Mouse (Mus musculus) MEL (cell line): ENCODE measurements around the gene Csnk1g2. TPM values are rescaled to one million over a fixed set of nuclear protein-coding genes. Genes with fewer than 3 reads are reported as not detected.
A peak's percentile ranks its signal among the peaks of the same experiment; 100 is the strongest.

Source experiments
- DNase-seq: peaks from one replicate; pipeline ENCODE4 v3.0.0; 2011; ENCODE audit warnings: low read depth, low spot score
- H3K27ac ChIP-seq: 2 replicates; pipeline ENCODE4 v1.5.1; 2012; ENCODE audit warnings: low read depth, mild to moderate bottlenecking, control low read depth, low read length, moderate library complexity; ENCODE audit not compliant: control insufficient read depth
- H3K27me3 ChIP-seq, 2 experiments: fragments of 150-350 bp in 1 of 2; sonication (generic) in 1 of 2; 2 replicates each; pipeline ENCODE4 v1.6.1; 2012; ENCODE audit warnings: low read length in 2 of 2, mild to moderate bottlenecking in 2 of 2, improper control_type of control experiment in 1 of 2, moderate library complexity in 1 of 2; ENCODE audit not compliant: insufficient read depth in 2 of 2, control insufficient read depth in 1 of 2
- H3K36me3 ChIP-seq, 2 experiments: 2 replicates each; pipeline ENCODE4 v1.6.1; 2012 to 2014; ENCODE audit warnings: low read length in 2 of 2, improper control_type of control experiment in 1 of 2, inconsistent platforms in 1 of 2, mild to moderate bottlenecking in 1 of 2; ENCODE audit not compliant: insufficient read depth in 2 of 2, control insufficient read depth in 1 of 2
- H3K4me1 ChIP-seq, 2 experiments: fragments of 150-350 bp in 1 of 2; sonication (generic) in 1 of 2; 2 replicates each; pipeline ENCODE4 v1.6.1; 2012; ENCODE audit warnings: low read length in 2 of 2, improper control_type of control experiment in 1 of 2, mild to moderate bottlenecking in 1 of 2; ENCODE audit not compliant: insufficient read depth in 2 of 2, control insufficient read depth in 1 of 2
- H3K4me3 ChIP-seq, 2 experiments: fragments of 150-350 bp in 1 of 2; sonication (generic) in 1 of 2; 2 replicates each; pipeline ENCODE4 v1.5.1; 2012; ENCODE audit warnings: low read depth in 2 of 2, low read length in 2 of 2, mild to moderate bottlenecking in 2 of 2, moderate library complexity in 2 of 2, control low read depth in 1 of 2, improper control_type of control experiment in 1 of 2; ENCODE audit not compliant: control insufficient read depth in 1 of 2, insufficient read depth in 1 of 2
- H3K79me2 ChIP-seq: 2 replicates; pipeline ENCODE4 v1.6.1; 2012; ENCODE audit warnings: mild to moderate bottlenecking, low read length, moderate library complexity; ENCODE audit not compliant: control insufficient read depth, poor library complexity, insufficient read depth
- H3K9ac ChIP-seq: 2 replicates; pipeline ENCODE4 v1.6.1; 2012; ENCODE audit warnings: low read depth, mild to moderate bottlenecking, control low read depth, low read length, moderate library complexity; ENCODE audit not compliant: control insufficient read depth, poor library complexity, severe bottlenecking
- H3K9me3 ChIP-seq: fragments of 150-350 bp; sonication (generic); replicated peaks from 2 replicates; pipeline ENCODE4 v1.6.1; 2012; ENCODE audit warnings: mild to moderate bottlenecking, low read length, improper control_type of control experiment, moderate library complexity; ENCODE audit not compliant: insufficient read depth
- CHD2 ChIP-seq: IDR thresholded peaks from 2 replicates; pipeline ENCODE4 v1.6.1; 2011; ENCODE audit warnings: low read length, improper control_type of control experiment
- CTCF ChIP-seq, 3 experiments: IDR thresholded peaks in 2 of 3; conservative IDR thresholded peaks in 1 of 3; 2 replicates each; pipeline ENCODE4 v1.5.1; 2011 to 2012; ENCODE audit warnings: low read length in 3 of 3, low read depth in 2 of 3, mild to moderate bottlenecking in 2 of 3, improper control_type of control experiment in 1 of 3, inconsistent platforms in 1 of 3, mixed read lengths in 1 of 3, moderate library complexity in 1 of 3; ENCODE audit not compliant: control insufficient read depth in 1 of 3, insufficient read depth in 1 of 3, poor library complexity in 1 of 3, severe bottlenecking in 1 of 3
- E2F4 ChIP-seq: IDR thresholded peaks from 2 replicates; pipeline ENCODE4 v1.6.1; 2011; ENCODE audit warnings: low read depth, low read length, improper control_type of control experiment, borderline replicate concordance
- EP300 ChIP-seq, 2 experiments: IDR thresholded peaks; 2 replicates each; pipeline ENCODE4 v1.6.1; 2011; ENCODE audit warnings: improper control_type of control experiment in 2 of 2, low read length in 2 of 2, low read depth in 1 of 2, mild to moderate bottlenecking in 1 of 2
- ETS1 ChIP-seq: IDR thresholded peaks from 2 replicates; pipeline ENCODE4 v1.6.1; 2012; ENCODE audit warnings: low read depth, mild to moderate bottlenecking, inconsistent platforms, low read length, improper control_type of control experiment, moderate library complexity
- GABPA ChIP-seq: IDR thresholded peaks from 2 replicates; pipeline ENCODE4 v1.6.1; 2012; ENCODE audit warnings: low read depth, mild to moderate bottlenecking, inconsistent platforms, low read length, improper control_type of control experiment, moderate library complexity
- GATA1 ChIP-seq: IDR thresholded peaks from 2 replicates; pipeline ENCODE4 v1.6.1; 2011; ENCODE audit warnings: low read depth, low read length, improper control_type of control experiment
- HCFC1 ChIP-seq: IDR thresholded peaks from 2 replicates; pipeline ENCODE4 v1.6.1; 2012; ENCODE audit warnings: low read depth, mild to moderate bottlenecking, inconsistent platforms, low read length, improper control_type of control experiment, moderate library complexity
- KAT2A ChIP-seq: conservative IDR thresholded peaks from 2 replicates; pipeline ENCODE4 v1.6.1; 2012; ENCODE audit warnings: low read depth, low read length, improper control_type of control experiment, inconsistent platforms
- MAX ChIP-seq: IDR thresholded peaks from 2 replicates; pipeline ENCODE4 v1.6.1; 2011; ENCODE audit warnings: low read length, improper control_type of control experiment
- MEF2A ChIP-seq: IDR thresholded peaks from 2 replicates; pipeline ENCODE4 v1.6.1; 2014; ENCODE audit warnings: low read depth, mild to moderate bottlenecking, inconsistent platforms, low read length, improper control_type of control experiment; ENCODE audit not compliant: poor library complexity, insufficient replicate concordance, severe bottlenecking; ENCODE audit errors: extremely low read depth
- MXI1 ChIP-seq: IDR thresholded peaks from 2 replicates; pipeline ENCODE4 v1.6.1; 2011; ENCODE audit warnings: mild to moderate bottlenecking, low read depth, low read length, improper control_type of control experiment
- MYB ChIP-seq: IDR thresholded peaks from 2 replicates; pipeline ENCODE4 v1.6.1; 2011; ENCODE audit warnings: mild to moderate bottlenecking, low read depth, low read length, improper control_type of control experiment
- MYC ChIP-seq: IDR thresholded peaks from 2 replicates; pipeline ENCODE4 v1.6.1; 2011; ENCODE audit warnings: low read depth, mild to moderate bottlenecking, low read length, improper control_type of control experiment, moderate library complexity
- NRF1 ChIP-seq: IDR thresholded peaks from 2 replicates; pipeline ENCODE4 v1.6.1; 2014; ENCODE audit warnings: low read depth, mild to moderate bottlenecking, inconsistent platforms, low read length, improper control_type of control experiment, moderate library complexity; ENCODE audit not compliant: poor library complexity, insufficient read depth, severe bottlenecking
- POLR2A ChIP-seq, 2 experiments: IDR thresholded peaks; 2 replicates each; pipeline ENCODE4 v1.6.1; 2011 to 2012; ENCODE audit warnings: low read length in 2 of 2, mild to moderate bottlenecking in 2 of 2, control low read depth in 1 of 2, improper control_type of control experiment in 1 of 2, low read depth in 1 of 2, moderate library complexity in 1 of 2; ENCODE audit not compliant: control insufficient read depth in 1 of 2, insufficient read depth in 1 of 2, poor library complexity in 1 of 2
- RAD21 ChIP-seq: IDR thresholded peaks from 2 replicates; pipeline ENCODE4 v1.6.1; 2011; ENCODE audit warnings: mild to moderate bottlenecking, low read depth, low read length, improper control_type of control experiment
- SMC3 ChIP-seq: IDR thresholded peaks from 2 replicates; pipeline ENCODE4 v1.6.1; 2011; ENCODE audit warnings: low read depth, low read length, improper control_type of control experiment
- TAL1 ChIP-seq: IDR thresholded peaks from 2 replicates; pipeline ENCODE4 v1.6.1; 2012; ENCODE audit warnings: mild to moderate bottlenecking, inconsistent platforms, low read length, moderate library complexity, mixed read lengths
- TBP ChIP-seq: IDR thresholded peaks from 2 replicates; pipeline ENCODE4 v1.8.0; 2011; ENCODE audit warnings: low read depth, low read length, improper control_type of control experiment
- TCF12 ChIP-seq: IDR thresholded peaks from 2 replicates; pipeline ENCODE4 v1.6.1; 2014; ENCODE audit warnings: low read depth, mild to moderate bottlenecking, inconsistent platforms, low read length, improper control_type of control experiment, moderate library complexity
- UBTF ChIP-seq: IDR thresholded peaks from 2 replicates; pipeline ENCODE4 v1.6.1; 2012; ENCODE audit warnings: low read depth, mild to moderate bottlenecking, inconsistent platforms, low read length, improper control_type of control experiment, moderate library complexity, borderline replicate concordance; ENCODE audit not compliant: insufficient read depth
- USF1 ChIP-seq: IDR thresholded peaks from 2 replicates; pipeline ENCODE4 v1.6.1; 2014; ENCODE audit warnings: low read depth, mild to moderate bottlenecking, inconsistent platforms, low read length, improper control_type of control experiment, moderate library complexity
- USF2 ChIP-seq, 2 experiments: IDR thresholded peaks; 2 replicates each; pipeline ENCODE4 v1.6.1; 2011 to 2012; ENCODE audit warnings: improper control_type of control experiment in 2 of 2, low read length in 2 of 2, borderline replicate concordance in 1 of 2, inconsistent platforms in 1 of 2, low read depth in 1 of 2, mild to moderate bottlenecking in 1 of 2; ENCODE audit not compliant: insufficient read depth in 1 of 2
- ZC3H11A ChIP-seq: IDR thresholded peaks from 2 replicates; pipeline ENCODE4 v1.6.1; 2012; ENCODE audit warnings: low read depth, mild to moderate bottlenecking, inconsistent platforms, low read length, improper control_type of control experiment
- ZKSCAN1 ChIP-seq: IDR thresholded peaks from 2 replicates; pipeline ENCODE4 v1.6.1; 2012; ENCODE audit warnings: low read depth, mild to moderate bottlenecking, inconsistent platforms, low read length, improper control_type of control experiment, moderate library complexity
- ZMIZ1 ChIP-seq: IDR thresholded peaks from 2 replicates; pipeline ENCODE4 v1.6.1; 2012; ENCODE audit warnings: low read depth, mild to moderate bottlenecking, inconsistent platforms, low read length, improper control_type of control experiment, moderate library complexity
- polyA plus RNA-seq, 2 experiments: library from polyadenylated mRNA; stranded (reverse) in 1 of 2; unstranded in 1 of 2; fragments of >175 nt in 1 of 2; fragments of >200 nt in 1 of 2; gene quantifications; 2 replicates each; pipeline versions ENCODE4 v1.2.1 to v1.2.4; 2012; ENCODE audit warnings: low replicate concordance in 2 of 2, low read depth in 1 of 2; ENCODE audit not compliant: insufficient read length in 2 of 2, insufficient read depth in 1 of 2, missing spikeins in 1 of 2
- total RNA-seq: library from RNA; depleted of rRNA; stranded (reverse); fragments of 300-350 nt; gene quantifications from 2 replicates; pipeline ENCODE4 v1.2.3, GENCODE M21; 2012

The Csnk1g2 gene
- total and polyA plus RNA-seq, 3 experiments, result 132 to 231 TPM; not detected in 1

DNA sequence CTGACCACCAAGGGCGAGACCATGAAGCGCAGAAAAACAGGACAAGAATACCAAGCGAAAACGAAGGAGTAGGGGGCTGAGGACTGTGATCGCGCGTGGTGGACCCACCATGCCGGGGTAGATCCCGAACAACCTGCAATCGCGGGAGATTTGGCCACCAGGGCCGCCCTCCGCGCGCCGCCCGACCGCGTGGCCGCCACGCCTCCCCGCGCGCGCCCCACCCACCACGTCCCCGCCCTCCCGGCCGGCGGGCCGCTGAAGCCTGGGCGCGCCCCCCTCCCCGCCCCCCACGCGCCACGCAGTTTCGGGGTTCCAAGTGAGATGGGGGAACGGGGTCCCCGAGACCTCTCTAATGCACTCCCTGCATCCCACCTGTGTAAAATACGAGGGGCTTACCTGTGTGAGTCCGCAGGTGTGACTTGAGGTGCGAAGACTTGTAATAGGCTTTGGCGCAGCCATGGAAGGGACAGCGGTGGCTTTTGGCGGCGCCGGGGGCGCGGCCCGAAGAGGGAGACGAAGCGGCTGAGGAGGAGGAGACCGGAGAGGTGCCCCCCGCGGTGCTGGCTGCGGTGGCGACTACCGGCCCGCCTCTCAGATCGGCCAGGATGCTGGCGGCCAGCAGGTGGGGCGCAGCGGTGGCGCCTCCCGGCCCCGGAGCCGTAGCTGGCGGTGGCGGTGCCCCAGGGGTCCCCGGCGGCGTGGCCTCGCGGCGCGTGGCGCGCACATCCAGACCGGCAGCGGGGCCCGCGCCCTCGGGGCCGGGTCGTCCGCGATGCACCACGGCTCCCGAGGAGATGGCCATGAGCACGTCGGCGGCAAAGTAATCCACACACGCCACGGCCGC lies 46.1 kb upstream of the Csnk1g2 start (continued):
- TF ChIP-seq MEF2A (no peak), KAT2A (no peak), CTCF (IDR thresholded peaks at IDR 0.05 in 2 of 3, conservative IDR thresholded peaks at IDR 0.05 in 1 of 3; ENCODE audit: control insufficient read depth in 1 of 3, insufficient read depth in 1 of 3, low read depth in 2 of 3, low read length in 3 of 3, poor library complexity in 1 of 3, severe bottlenecking in 1 of 3) (no peak), MYC (peak; percentile 90), TCF12 (no peak), USF2 (IDR thresholded peaks at IDR 0.05; ENCODE audit: borderline replicate concordance in 1 of 2, insufficient read depth in 1 of 2, low read depth in 1 of 2, low read length in 2 of 2) (no peak), E2F4 (no peak), EP300 (IDR thresholded peaks at IDR 0.05; ENCODE audit: low read depth in 1 of 2, low read length in 2 of 2) (no peak), RAD21 (no peak), SMC3 (no peak), ZC3H11A (no peak), UBTF (no peak), USF1 (no peak), MAX (peak; percentile 68; the same call in 1 of the 2 replicates), CHD2 (no peak), POLR2A (IDR thresholded peaks at IDR 0.05; ENCODE audit: control insufficient read depth in 1 of 2, insufficient read depth in 1 of 2, low read depth in 1 of 2, low read length in 2 of 2, poor library complexity in 1 of 2) (peak; percentile 33 to 60; a peak in 2 of 4 replicates)

GRCm38 (mm10) chr10:80577195-80578130 lies 45.2 kb upstream of the Csnk1g2 start, which contains the start of gene Klf16:
Klf16 (minus strand) TSS chr10:80577321.
- H3K4me3 ChIP-seq, result peak within 1 kb of the TSS; percentile 88 to 94
- peaks cover 11 to 38% of the 10 kb centered on the region in 2 experiments; a peak in 3 of 4 replicates for H3K4me1 ChIP-seq
- H3K27ac ChIP-seq, result peak within 1 kb of the TSS; percentile 95
- peaks cover 0 to 30% of the 10 kb centered on the region in 2 experiments; a peak in 2 of 4 replicates for H3K36me3 ChIP-seq
- H3K9me3 ChIP-seq, result no peaks in the 10 kb centered on the region
- H3K79me2 ChIP-seq, result peaks cover 47% of the 10 kb centered on the region
- DNase-seq, result peak; percentile 97
- no peaks in the 10 kb centered on the region for H3K27me3 ChIP-seq
- peak within 1 kb of the TSS; percentile 93 for H3K9ac ChIP-seq
- TF ChIP-seq ZKSCAN1 (no peak), USF1 (peak; percentile 92), ETS1 (peak; percentile 72), MEF2A (no peak), USF2 (IDR thresholded peaks at IDR 0.05; ENCODE audit: borderline replicate concordance in 1 of 2, insufficient read depth in 1 of 2, low read depth in 1 of 2, low read length in 2 of 2) (no peak), HCFC1 (peak; percentile 55; the same call in 1 of the 2 replicates), TAL1 (no peak), ZMIZ1 (peak; percentile 66; the same call in 1 of the 2 replicates), CHD2 (no peak; the same call in 1 of the 2 replicates), ZC3H11A (no peak), KAT2A (no peak; the same call in 1 of the 2 replicates), MYB (no peak), MAX (peak; percentile 98), GABPA (no peak), CTCF (IDR thresholded peaks at IDR 0.05 in 2 of 3, conservative IDR thresholded peaks at IDR 0.05 in 1 of 3; ENCODE audit: control insufficient read depth in 1 of 3, insufficient read depth in 1 of 3, low read depth in 2 of 3, low read length in 3 of 3, poor library complexity in 1 of 3, severe bottlenecking in 1 of 3) (0 out of 6 replicates have a peak, but pooled peaks of 1 of the 3 experiments have one; percentile 0), NRF1 (peak; percentile 86), GATA1 (no peak), MXI1 (peak; percentile 100), TBP (no peak), TCF12 (peak; percentile 63; the same call in 1 of the 2 replicates)
